Comparison of ENCODE assay signal across 8 mouse cellular contexts in the genomic region with DNA sequence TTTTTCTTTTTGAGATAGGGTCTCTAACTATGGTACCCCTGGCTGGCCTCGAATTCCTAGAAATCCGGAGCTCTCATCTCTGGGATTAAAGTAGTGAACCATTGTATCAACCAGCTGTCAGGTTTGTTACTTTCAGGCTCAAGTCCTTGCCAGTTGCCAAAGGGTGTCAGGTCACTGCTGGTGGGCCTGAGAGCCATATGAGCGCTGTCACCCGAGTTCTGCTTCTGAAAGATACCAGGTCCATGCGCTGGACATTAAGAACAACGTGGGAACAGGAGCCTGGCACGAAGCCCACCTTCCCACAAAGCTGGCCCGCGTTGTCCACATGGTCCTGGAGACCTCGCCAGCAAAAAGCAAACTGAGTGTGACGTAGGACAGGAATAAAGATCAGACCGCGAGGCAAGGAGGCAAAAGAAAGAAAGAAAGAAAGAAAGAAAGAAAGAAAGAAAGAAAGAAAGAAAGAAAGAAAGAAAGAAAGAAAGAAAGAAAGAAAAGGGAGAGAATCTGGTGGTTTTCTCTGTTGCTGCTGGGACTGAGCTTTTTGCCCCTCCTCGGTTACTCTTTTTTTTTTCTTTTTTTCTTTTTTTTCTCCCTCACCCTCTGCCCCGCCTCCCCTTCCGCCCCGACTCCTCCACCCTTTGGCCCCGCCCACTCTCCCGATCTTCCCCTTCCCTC. TPM values are rescaled to one million over a fixed set of nuclear protein-coding genes. Genes with fewer than 3 reads are reported as not detected.
DNase-seq lines count a peak whose midpoint lies in the region; ATAC-seq and TF ChIP-seq lines count a peak whose summit lies in the region.

No protein-coding gene starts in this region.

- no peak for TF ChIP-seq EP300 in ES-Bruce4 (IDR thresholded peaks at IDR 0.05; ENCODE audit: insufficient read depth, low read depth, low read length)

- 3% methylated on average over 18 of the region's 19 CpGs for WGBS in forebrain, embryonic 12.5 days
- 1% methylated on average over 19 of the region's 19 CpGs for WGBS in lung, embryonic 14.5 days

- no peaks in the 10 kb centered on the region for H3K27me3 ChIP-seq in ES-Bruce4 (ENCODE audit: control insufficient read depth, insufficient read depth, low read length, poor library complexity, severe bottlenecking)
- no peaks in the 10 kb centered on the region for H3K27me3 ChIP-seq in forebrain, embryonic 12.5 days
- no peaks in the 10 kb centered on the region for H3K27me3 ChIP-seq in lung, embryonic 14.5 days (ENCODE audit: insufficient read depth, low read length)

- H3K9me3 ChIP-seq in ES-Bruce4 (replicated peaks; ENCODE audit: control insufficient read depth, insufficient read depth, low read length, poor library complexity, severe bottlenecking), result no peaks in the 10 kb centered on the region
- no peaks in the 10 kb centered on the region for H3K9me3 ChIP-seq in forebrain, embryonic 12.5 days
- no peaks in the 10 kb centered on the region for H3K9me3 ChIP-seq in lung, embryonic 14.5 days (ENCODE audit: low read depth, low read length)

- peak; percentile 73 to 83 for DNase-seq in heart, postnatal 14 days
- no peak for DNase-seq in layer of hippocampus, adult 2 months (ENCODE audit: low spot score in 2 of 2)
- DNase-seq in lung, embryonic 14.5 days, result peak; percentile 97
- peak; percentile 62 for DNase-seq in ovary, postnatal 36 days (ENCODE audit: low spot score)
- no peak for DNase-seq in c-Kit-positive CD71-positive TER-119-positive erythroid progenitor cells, embryonic 14.5 days (ENCODE audit: low spot score)

- no peak for TF ChIP-seq CTCF in ES-Bruce4 (IDR thresholded peaks at IDR 0.05; ENCODE audit: low read depth, low read length)
- TF ChIP-seq CTCF in layer of hippocampus, adult 2 months (conservative IDR thresholded peaks at IDR 0.05), result no peak
- no peak for TF ChIP-seq CTCF in lung, embryonic 14.5 days (IDR thresholded peaks at IDR 0.05; ENCODE audit: low read depth)

- H3K4me1 ChIP-seq in ES-Bruce4 (ENCODE audit: control insufficient read depth, insufficient read depth, low read length), result no peaks in the 10 kb centered on the region
- H3K4me1 ChIP-seq in brown adipose tissue, adult 24 weeks (ENCODE audit: control insufficient read depth, insufficient read depth, insufficient read length, low read length), result peaks cover 39% of the 10 kb centered on the region
- peaks cover 40% of the 10 kb centered on the region for H3K4me1 ChIP-seq in forebrain, embryonic 12.5 days
- peaks cover 31% of the 10 kb centered on the region for H3K4me1 ChIP-seq in lung, embryonic 14.5 days (ENCODE audit: insufficient read depth)

- H3K4me3 ChIP-seq in ES-Bruce4 (ENCODE audit: low read depth, low read length), result peak overlapping the region; percentile 30; the same call in 1 of the 2 replicates
- peak overlapping the region; percentile 46 for H3K4me3 ChIP-seq in brown adipose tissue, adult 24 weeks (ENCODE audit: insufficient read depth, low read depth, low read length)
- H3K4me3 ChIP-seq in forebrain, embryonic 12.5 days (replicated peaks), result peak overlapping the region; percentile 87
- peak overlapping the region; percentile 70 for H3K4me3 ChIP-seq in layer of hippocampus, adult 2 months
- peak overlapping the region; percentile 77 for H3K4me3 ChIP-seq in lung, embryonic 14.5 days (ENCODE audit: low read depth, low read length)

- TF ChIP-seq POLR2A in ES-Bruce4 (IDR thresholded peaks at IDR 0.05; ENCODE audit: insufficient read depth, low read length), result no peak

- intact Hi-C loops in heart, postnatal 14 days (cut with DNase I), result loop anchor here (5.0 kb wide), 1 partner anchor 51 kb away; no protein-coding TSS in a partner anchor

- peaks cover 18% of the 10 kb centered on the region for H3K36me3 ChIP-seq in ES-Bruce4 (ENCODE audit: control insufficient read depth, insufficient read depth, low read length, poor library complexity, severe bottlenecking)
- H3K36me3 ChIP-seq in forebrain, embryonic 12.5 days (replicated peaks), result peaks cover 32% of the 10 kb centered on the region
- H3K36me3 ChIP-seq in lung, embryonic 14.5 days (ENCODE audit: insufficient read depth), result peaks cover 36% of the 10 kb centered on the region

- no peak overlapping the region for H3K27ac ChIP-seq in ES-Bruce4 (ENCODE audit: insufficient read depth, low read length)
- H3K27ac ChIP-seq in brown adipose tissue, adult 24 weeks (replicated peaks; ENCODE audit: low read depth, low read length), result peak overlapping the region; percentile 94
- peak overlapping the region; percentile 91 for H3K27ac ChIP-seq in forebrain, embryonic 12.5 days
- peak overlapping the region; percentile 91 for H3K27ac ChIP-seq in layer of hippocampus, adult 2 months
- H3K27ac ChIP-seq in lung, embryonic 14.5 days (ENCODE audit: low read depth), result peak overlapping the region; percentile 88

- peak overlapping the region; percentile 77 for H3K4me2 ChIP-seq in forebrain, embryonic 12.5 days
- H3K4me2 ChIP-seq in lung, embryonic 14.5 days, result peak overlapping the region; percentile 90

- H3K9ac ChIP-seq in ES-Bruce4 (ENCODE audit: low read depth, poor library complexity, severe bottlenecking), result no peak overlapping the region; the same call in 1 of the 2 replicates
- peak overlapping the region; percentile 45; the same call in 1 of the 2 replicates for H3K9ac ChIP-seq in forebrain, embryonic 12.5 days
- peak overlapping the region; percentile 46 for H3K9ac ChIP-seq in lung, embryonic 14.5 days

- peak; percentile 36; the same call in 1 of the 2 replicates for ATAC-seq in forebrain, embryonic 12.5 days (ENCODE audit: low FRiP score)
- peak; percentile 33 for ATAC-seq in lung, embryonic 14.5 days (ENCODE audit: insufficient read depth)

RNA-seq across cellular contexts. Expression of a gene that starts 0.7 kb away (rescaled TPM):
- 108 and 116 TPM in 2 replicates for polyA plus RNA-seq in ES-Bruce4 (2011; ENCODE audit: insufficient read depth, insufficient read length, low read depth, missing spikeins)
- polyA plus RNA-seq in brown adipose tissue, adult 24 weeks (2012; ENCODE audit: insufficient read depth, insufficient read length, missing spikeins), result 147 and 155 TPM in 2 replicates
- 93.5 and 101 TPM in 2 replicates for polyA plus RNA-seq in forebrain, embryonic 12.5 days (2016; fragmentation: Nextera tagmentation; extraction: Ambion mirVana)
- 10 to 100 TPM; 36.6 to 36.7 TPM for total RNA-seq in heart, postnatal 14 days (2021)
- total RNA-seq in layer of hippocampus, adult 2 months (2021), result 10 to 100 TPM; 61.2 to 63.5 TPM
- 85.0 and 90.5 TPM in 2 replicates for polyA plus RNA-seq in lung, embryonic 14.5 days (2014; fragmentation: Nextera tagmentation; extraction: Ambion mirVana)

RNA-seq across cellular contexts. Expression of a gene that starts 38.4 kb away (rescaled TPM):
- polyA plus RNA-seq in ES-Bruce4 (2011; ENCODE audit: insufficient read depth, insufficient read length, low read depth, missing spikeins), result 19.4 and 20.2 TPM in 2 replicates
- polyA plus RNA-seq in brown adipose tissue, adult 24 weeks (2012; ENCODE audit: insufficient read depth, insufficient read length, missing spikeins), result 7.0 and 9.4 TPM in 2 replicates
- polyA plus RNA-seq in forebrain, embryonic 12.5 days (2016; fragmentation: Nextera tagmentation; extraction: Ambion mirVana), result 12.9 and 14.1 TPM in 2 replicates
- total RNA-seq in heart, postnatal 14 days (2021), result 10 to 100 TPM; 11.2 to 11.4 TPM
- 10 to 100 TPM; 39.7 to 40.3 TPM for total RNA-seq in layer of hippocampus, adult 2 months (2021)
- 9.5 and 9.7 TPM in 2 replicates for polyA plus RNA-seq in lung, embryonic 14.5 days (2014; fragmentation: Nextera tagmentation; extraction: Ambion mirVana)

Comparison
In these comparisons a context has a peak if more than half of its experiments do, and no peak if none do; other contexts are left out.
1. H3K4me3 ChIP-seq: peak in every context shown above with its lines; median percentile 87 in forebrain, embryonic 12.5 days; 77 in lung, embryonic 14.5 days; 70 in layer of hippocampus, adult 2 months; 46 in brown adipose tissue, adult 24 weeks; 30 in ES-Bruce4.
2. DNase-seq: peak in heart, postnatal 14 days (2 of 2), lung, embryonic 14.5 days (single experiment) and ovary, postnatal 36 days (single experiment); none in layer of hippocampus, adult 2 months (0 of 2) and c-Kit-positive CD71-positive TER-119-positive erythroid progenitor cells, embryonic 14.5 days (single experiment).